Mouse (Mus musculus) left cerebral cortex, postnatal 36 days (tissue): ENCODE measurements around the gene Ndel1. TPM values are rescaled to one million over a fixed set of nuclear protein-coding genes. Genes with fewer than 3 reads are reported as not detected.

Experiments
- DNase-seq, 2 experiments: peaks; one replicate each; pipeline ENCODE4 v3.0.0; 2021 to 2022; ENCODE audit warnings: low spot score in 2 of 2, mixed read lengths in 1 of 2
- intact Hi-C: fragments of 180-260 bp; cut with DNase I; formaldehyde crosslinking; loops from one replicate; pipeline ENCODE4 v1.15.1; 2025
- total RNA-seq, 2 experiments: library from RNA; stranded (reverse); gene quantifications; 2 replicates each; pipeline ENCODE4 v1.2.3; 2021

The Ndel1 gene
- 100 to 1,000 TPM; 104 to 106 TPM for total RNA-seq

- DNase-seq, result no peak
- intact Hi-C loops, result no loop called here
These were observed at the start of gene Ndel1 for GRCm38 (mm10) chr11:68871748-68872147. Gene Ndel1, minus strand, starts transcription at chr11:68871858.

DNA sequence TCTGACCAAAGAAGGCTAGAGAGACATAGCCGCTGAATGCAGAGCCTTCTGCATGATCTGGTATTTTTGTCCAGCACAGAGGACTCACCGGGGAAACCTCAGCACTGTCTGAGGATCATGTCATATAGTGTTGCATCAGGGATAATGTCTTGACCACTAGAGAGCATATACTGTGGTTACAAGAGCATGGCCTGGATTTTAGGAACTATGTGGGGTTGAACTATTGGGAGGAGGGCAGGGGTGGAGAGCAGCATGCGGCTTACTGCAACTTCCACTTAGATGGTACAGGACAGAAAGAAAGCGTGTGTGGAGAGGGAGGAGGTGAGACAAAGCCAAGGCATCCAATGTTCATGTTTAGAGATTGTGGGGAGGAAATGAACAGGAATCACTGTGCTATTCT is 42.9 kb upstream of the Ndel1 start:
- intact Hi-C loops, result no loop called here
- DNase-seq, result no peak

DNA sequence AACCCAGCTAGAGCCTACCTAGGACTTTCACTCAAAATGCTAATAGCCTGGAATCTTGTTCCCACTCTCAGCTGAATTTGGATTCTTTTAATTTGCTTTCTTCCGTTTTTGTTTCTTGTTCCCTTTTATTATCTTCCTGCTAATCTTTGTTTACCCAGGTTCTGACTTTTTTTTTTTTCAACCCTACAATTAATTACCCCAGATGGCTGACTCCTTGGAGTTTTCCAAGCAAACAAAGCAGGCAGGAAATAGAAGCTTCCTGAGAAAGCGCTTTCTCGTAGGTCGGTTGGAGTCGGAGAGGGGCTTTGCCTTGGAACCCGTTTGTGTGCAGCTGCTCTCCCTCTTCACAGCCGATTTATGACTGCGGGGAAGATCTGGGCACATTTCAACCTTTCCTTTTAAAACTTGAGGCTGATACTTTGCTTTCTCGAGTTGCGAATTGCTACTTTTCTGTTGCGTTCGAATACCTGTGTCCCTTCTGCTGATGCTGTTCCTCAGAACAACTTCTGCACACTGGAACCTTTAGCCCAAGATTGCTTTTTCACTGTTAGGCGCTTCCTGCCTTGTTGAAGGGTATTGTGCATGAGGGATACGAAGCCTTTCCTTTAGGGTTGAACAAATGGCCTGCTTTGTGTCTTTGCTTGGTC is 40.0 kb upstream of the Ndel1 start:
- DNase-seq, result no peak
- intact Hi-C loops, result no loop called here

GRCm38 (mm10) chr11:68908846-68909503 is 37.3 kb upstream of the Ndel1 start:
- DNase-seq, result no peak
- intact Hi-C loops, result no loop called here

- intact Hi-C loops, result no loop called here
- no peak for DNase-seq
These were observed 35.6 kb upstream of the Ndel1 start for GRCm38 (mm10) chr11:68907251-68907650.

DNA sequence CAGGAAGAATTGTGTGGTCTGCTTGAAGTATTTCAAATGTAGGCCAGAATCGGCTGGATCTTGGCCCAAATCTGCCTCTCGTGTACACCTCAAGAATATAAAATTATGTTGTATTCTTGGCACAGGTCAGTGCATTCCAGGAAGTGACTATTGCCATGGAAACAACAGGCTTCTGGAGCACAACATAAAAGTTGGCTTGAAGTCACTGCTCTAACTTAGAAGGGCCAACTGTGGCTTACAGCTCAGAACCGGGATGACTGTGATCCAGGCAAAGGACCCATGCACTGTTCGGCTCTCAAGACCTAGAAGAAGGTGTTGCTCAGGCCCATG is 34.8 kb upstream of the Ndel1 start:
- DNase-seq, result no peak
- intact Hi-C loops, result no loop called here

GRCm38 (mm10) chr11:68905665-68906460 is 34.2 kb upstream of the Ndel1 start:
- no peak for DNase-seq
- intact Hi-C loops, result loop anchor here (2.0 kb wide), 1 partner anchor 77 kb away; no protein-coding TSS in a partner anchor

DNA sequence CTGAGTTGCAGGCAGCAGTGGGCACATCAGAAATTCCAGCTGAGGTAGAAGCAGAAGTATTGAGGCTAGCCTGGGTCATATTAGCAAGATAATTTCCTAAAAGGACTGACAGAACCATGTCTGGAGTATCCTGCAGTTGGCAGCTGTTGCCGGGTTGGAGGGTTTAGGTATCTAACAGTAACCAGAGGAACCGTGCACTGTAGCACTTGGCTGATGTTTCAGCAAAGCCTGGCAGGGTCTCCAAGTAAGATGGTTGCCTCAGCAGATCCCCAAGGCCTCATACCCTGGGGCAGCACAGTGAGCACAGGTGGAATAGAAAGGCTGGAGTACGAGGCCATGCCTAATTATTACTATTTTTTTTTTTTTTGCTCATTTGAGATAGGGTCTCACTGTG is 33.5 kb upstream of the Ndel1 start:
- intact Hi-C loops, result loop anchor here (2.0 kb wide), 1 partner anchor 78 kb away; no protein-coding TSS in a partner anchor
- no peak for DNase-seq

DNA sequence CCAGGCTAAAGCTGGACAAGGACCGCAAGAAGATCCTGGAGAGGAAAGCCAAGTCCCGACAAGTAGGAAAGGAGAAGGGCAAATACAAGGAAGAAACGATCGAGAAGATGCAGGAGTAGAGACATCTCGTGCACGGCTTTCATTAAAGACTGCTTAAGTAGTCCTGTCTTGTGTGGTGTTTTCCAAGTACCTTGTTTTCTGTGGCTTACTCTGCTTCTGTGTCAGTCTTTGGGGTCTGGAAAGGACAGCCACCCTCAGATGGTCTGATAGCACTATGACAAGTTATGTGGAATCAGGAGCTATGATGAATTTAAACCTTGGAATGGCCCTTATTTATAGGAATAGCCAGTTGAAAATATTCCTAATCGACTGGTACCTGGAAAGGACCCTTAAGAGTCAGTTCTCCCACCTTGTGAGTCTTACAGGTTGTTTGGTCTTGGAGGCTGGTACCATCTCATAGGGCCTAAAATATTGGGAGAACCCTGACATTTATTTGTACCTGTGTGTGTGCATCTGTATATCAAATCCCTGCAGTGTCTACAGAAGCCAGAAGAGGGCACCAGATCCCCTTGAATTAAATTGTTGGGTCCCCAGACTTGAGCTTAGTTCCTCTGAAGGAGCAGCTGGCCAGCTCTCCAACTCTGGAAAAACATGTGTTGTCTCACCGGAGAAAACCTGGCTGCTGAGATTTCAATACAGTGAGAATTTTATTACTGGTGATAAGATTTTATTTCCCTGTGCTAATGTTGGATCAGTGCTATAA is 32.9 kb upstream of the Ndel1 start:
- intact Hi-C loops, result loop anchor here (2.0 to 5.0 kb wide), 3 partner anchors 33 to 78 kb away; partner anchors contain the start of gene Slc25a35
- peak; percentile 52 to 72 for DNase-seq

- DNase-seq, result no peak
- intact Hi-C loops, result loop anchor here (2.0 to 5.0 kb wide), 3 partner anchors 34 to 79 kb away; partner anchors contain the start of gene Slc25a35
These were observed 32.1 kb upstream of the Ndel1 start for GRCm38 (mm10) chr11:68903775-68904174.

GRCm38 (mm10) chr11:68902823-68903222 is 31.2 kb upstream of the Ndel1 start:
- intact Hi-C loops, result loop anchor here (5.0 kb wide), 2 partner anchors 34 to 64 kb away; partner anchors contain the start of gene Slc25a35
- DNase-seq, result no peak

DNA sequence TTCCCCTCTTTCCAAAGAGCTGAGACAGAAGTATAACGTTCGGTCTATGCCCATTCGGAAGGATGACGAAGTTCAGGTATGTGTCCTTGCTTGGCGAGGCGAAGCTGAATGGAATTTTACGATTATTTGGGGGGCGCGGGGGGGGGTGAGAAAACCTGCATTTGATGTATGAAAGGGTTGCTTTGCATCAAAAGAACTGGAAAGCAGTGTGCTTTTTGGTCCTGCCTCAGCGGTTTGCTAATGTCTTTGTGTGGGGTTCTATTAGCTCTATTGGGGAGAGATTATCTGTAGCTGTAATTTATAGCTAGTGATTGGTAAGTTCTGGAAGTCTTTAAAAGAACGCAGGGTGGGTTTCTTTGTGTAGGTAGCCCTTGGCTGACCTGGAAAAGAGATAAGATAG is 30.7 kb upstream of the Ndel1 start:
- no peak for DNase-seq
- intact Hi-C loops, result loop anchor here (5.0 kb wide), 2 partner anchors 35 to 65 kb away; partner anchors contain the start of gene Slc25a35

GRCm38 (mm10) chr11:68902047-68902364 is 30.3 kb upstream of the Ndel1 start:
- intact Hi-C loops, result loop anchor here (5.0 kb wide), 2 partner anchors 35 to 65 kb away; partner anchors contain the start of gene Slc25a35
- no peak for DNase-seq

DNA sequence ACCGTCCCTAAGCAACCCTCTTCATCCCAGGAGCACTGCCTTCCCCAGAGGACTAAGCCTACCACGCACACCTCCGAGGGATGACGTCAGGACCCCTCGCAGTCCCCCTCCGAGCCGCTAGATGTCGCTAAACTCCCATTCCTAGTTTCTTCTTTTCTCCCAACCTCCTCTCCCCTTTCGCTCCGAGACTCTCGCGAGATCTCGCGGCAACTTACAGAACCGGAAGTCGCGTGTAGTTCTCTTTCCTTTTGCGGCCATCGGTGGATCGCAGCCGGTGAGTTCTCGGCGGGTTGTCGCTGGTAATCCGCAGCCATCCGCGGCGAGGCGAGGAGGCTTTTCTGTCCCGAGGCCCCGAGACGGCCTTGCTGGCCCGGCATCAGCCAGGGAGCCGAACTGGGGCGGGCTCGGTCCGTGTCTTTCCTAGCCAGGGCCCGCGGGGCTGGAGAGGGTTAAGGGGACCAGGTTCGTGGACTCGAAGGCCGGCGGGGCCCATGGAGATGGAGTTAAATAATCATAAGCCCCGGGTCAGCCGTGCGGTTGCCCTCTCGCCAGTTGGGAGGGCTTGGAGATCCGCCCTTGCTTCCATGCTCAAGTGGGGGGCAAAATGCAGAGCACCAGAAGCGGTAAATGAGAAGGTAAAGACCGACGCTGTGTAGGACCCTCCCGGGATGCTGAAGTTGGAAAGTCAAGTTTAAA is 29.8 kb upstream of the Ndel1 start, which contains the start of gene Rpl26:
TSS of gene Rpl26 (plus strand) at position 233 of the 696 bp plus-strand sequence.
- DNase-seq, result peak; percentile 98 to 99
- intact Hi-C loops, result loop anchor here (2.0 to 5.0 kb wide), 3 partner anchors 36 to 66 kb away; partner anchors contain the start of gene Slc25a35

DNA sequence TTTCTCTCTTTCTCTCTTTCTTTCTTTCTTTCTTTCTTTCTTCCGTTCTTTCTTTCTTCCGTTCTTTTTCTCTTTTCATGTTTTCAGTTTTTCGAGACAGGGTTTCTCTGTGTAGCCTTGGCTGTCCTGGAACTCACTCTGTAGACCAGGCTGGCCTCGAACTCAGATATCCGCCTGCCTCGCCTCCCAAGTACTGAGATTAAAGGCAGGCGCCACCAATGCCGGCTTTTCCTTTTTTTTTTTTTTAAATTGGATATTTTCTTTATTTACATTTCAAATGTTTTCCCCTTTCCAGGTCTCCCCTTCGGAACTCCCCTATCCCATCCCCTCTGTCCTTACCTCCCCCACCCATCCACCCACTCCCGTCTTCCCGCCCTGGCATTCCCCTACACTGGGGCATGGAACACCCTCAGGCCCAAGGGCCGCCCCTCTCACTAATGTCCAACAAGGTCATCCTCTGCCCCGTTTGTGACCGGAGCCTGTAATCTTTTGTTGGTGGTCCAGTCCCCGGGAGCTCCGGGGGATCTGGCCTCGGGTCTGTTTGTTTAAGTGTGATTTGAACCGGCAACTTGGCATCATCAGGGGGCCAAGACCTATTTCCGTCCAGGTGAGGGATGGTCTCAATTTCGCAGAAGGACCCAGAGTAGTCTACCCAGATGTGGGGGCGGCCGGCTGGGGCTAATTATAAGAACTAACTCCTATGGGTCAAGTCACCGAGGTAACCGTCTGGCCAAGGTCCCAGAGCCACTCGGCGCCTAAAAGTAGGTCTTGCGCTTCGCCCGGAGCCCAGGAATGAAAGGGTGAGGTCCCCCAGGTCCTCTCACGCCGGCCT is 29.1 kb upstream of the Ndel1 start:
- DNase-seq, result no peak
- intact Hi-C loops, result loop anchor here (2.0 to 5.0 kb wide), 3 partner anchors 37 to 67 kb away; partner anchors contain the start of gene Slc25a35

DNA sequence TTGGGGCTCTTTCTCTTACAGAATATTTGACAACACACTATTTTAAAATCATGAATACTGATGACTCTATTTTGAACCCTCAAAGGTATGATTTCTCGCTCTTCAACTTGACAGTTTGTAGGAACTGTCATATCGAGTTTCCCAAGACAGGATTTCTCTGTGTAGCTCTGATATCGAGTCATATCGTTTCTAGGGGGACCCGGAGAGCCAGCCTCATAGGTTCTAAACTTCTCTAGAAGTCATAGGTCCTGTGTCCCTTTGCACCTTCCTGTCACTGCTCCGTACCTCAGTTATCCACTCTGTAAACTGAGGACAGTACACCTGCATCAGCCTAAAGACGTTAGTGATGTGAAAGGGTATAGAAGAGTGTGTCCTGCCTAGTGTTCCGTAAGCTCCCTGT is 28.2 kb upstream of the Ndel1 start:
- intact Hi-C loops, result loop anchor here (2.0 to 5.0 kb wide), 3 partner anchors 37 to 67 kb away; partner anchors contain the start of gene Slc25a35

DNA sequence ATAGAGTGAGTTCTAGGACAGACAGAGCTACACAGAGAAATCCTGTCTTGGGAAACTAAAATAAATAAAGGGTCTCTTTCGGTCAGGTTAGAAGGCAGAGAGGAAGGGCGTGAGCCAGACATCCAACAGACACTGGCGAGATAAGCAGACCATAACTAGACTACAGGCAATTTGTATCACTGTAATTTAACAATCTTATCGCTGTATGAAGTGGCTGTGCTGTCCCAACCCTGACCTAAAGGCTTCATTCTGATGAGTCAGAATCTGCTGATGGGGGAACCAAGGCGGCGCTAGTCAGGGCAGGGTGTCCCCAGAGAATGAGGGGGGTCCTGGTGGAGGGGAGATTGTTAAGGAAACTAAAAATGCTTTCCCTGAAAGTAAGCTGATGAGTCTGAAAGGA is 27.1 kb upstream of the Ndel1 start:
- no peak for DNase-seq
- intact Hi-C loops, result no loop called here

More for the DNA sequence above, 28.2 kb upstream of the Ndel1 start:
- no peak for DNase-seq

GRCm38 (mm10) chr11:68897838-68898237 is 26.2 kb upstream of the Ndel1 start:
- no peak for DNase-seq
- intact Hi-C loops, result no loop called here
